Mouse (Mus musculus) limb, embryonic 15.5 days (tissue): ENCODE results near the gene Cd68. TPM values are rescaled to one million over a fixed set of nuclear protein-coding genes. Genes with fewer than 3 reads are reported as not detected.
A peak's percentile ranks its signal among the peaks of the same experiment; 100 is the strongest.

Experiments
- ATAC-seq: fragments of 200-750 bp; cut with Nextera tagmentation; 2 replicates; pipeline ENCODE4 v1.8.0; 2017; ENCODE audit warnings: low read depth, moderate TSS enrichment; ENCODE audit not compliant: insufficient number of reproducible peaks, low FRiP score, low TSS enrichment
- H3K27ac ChIP-seq: fragments of 300-500 bp; sonication (generic); 2 replicates; pipeline ENCODE4 v1.5.1; 2015; ENCODE audit warnings: moderate library complexity, mild to moderate bottlenecking, inconsistent platforms
- H3K27me3 ChIP-seq: fragments of 300-500 bp; sonication (generic); 2 replicates; pipeline ENCODE4 v1.6.1; 2015; ENCODE audit warnings: inconsistent platforms
- H3K36me3 ChIP-seq: fragments of 300-500 bp; sonication (generic); 2 replicates; pipeline ENCODE4 v1.6.1; 2015; ENCODE audit warnings: inconsistent platforms
- H3K4me1 ChIP-seq: fragments of 300-500 bp; sonication (generic); 2 replicates; pipeline ENCODE4 v1.6.1; 2015; ENCODE audit warnings: inconsistent platforms
- H3K4me2 ChIP-seq: fragments of 300-500 bp; sonication (generic); 2 replicates; pipeline ENCODE4 v1.6.1; 2015; ENCODE audit warnings: mild to moderate bottlenecking, inconsistent platforms
- H3K4me3 ChIP-seq: fragments of 300-500 bp; sonication (generic); 2 replicates; pipeline ENCODE4 v1.5.1; 2015; ENCODE audit warnings: mild to moderate bottlenecking, inconsistent platforms
- H3K9ac ChIP-seq: fragments of 300-500 bp; sonication (generic); 2 replicates; pipeline ENCODE4 v1.6.1; 2015; ENCODE audit warnings: inconsistent platforms
- H3K9me3 ChIP-seq: fragments of 300-500 bp; sonication (generic); 2 replicates; pipeline ENCODE4 v1.6.1; 2016; ENCODE audit warnings: inconsistent platforms
- WGBS: fragments of 180-500 bp; shearing (Covaris S2); methylation state at CpG from one replicate; pipeline ENCODE4 v1.1.7; 2015; 5-methylcytosine and 5-hydroxymethylcytosine counted together
- polyA plus RNA-seq: library from polyadenylated mRNA; unstranded; fragments of >200 nt; fragmentation: Nextera tagmentation; extraction: Ambion mirVana; gene quantifications from 2 replicates; pipeline ENCODE4 v1.2.1, GENCODE M21; 2015

The Cd68 gene
- polyA plus RNA-seq: 18.2 and 24.1 TPM in 2 replicates

DNA sequence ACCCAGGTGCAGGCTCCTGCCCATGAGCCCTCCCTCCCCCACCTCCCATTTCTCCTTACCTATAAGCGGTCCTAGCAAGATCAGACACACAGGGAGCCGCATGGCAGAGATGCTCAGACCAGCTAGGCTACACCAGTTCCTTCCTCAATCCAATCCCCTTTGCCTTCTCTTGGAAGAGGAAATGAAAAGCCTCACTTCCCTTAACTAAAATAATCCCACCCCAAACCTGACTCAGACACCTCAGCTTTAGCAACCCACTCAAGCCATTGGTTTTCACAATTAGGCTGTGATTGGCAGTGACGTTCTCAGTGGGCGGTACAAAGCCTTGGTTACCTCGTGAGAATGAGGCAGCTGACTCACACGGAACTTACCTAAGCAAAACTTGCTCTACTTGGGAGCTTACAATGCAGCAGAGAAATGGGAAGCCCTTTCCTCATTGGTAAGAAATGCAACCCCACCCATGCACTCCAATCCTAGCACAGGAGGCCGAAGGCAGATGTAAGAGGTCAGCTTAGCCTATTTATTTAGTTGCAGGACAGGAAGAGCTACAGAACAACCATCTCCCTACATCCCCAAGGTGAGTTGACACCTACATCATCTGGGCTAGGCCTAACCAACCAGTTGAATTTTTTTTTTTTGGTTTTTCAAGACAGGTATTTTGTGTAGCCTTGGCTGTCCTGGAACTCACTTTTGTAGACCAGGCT lies at the start of gene Cd68:
Gene Cd68, minus strand, starts transcription at position 193 of the 704 bp plus-strand sequence.
- Histone ChIP-seq H3K4me3 (peak within 1 kb of the TSS; percentile 0; the same call in 1 of the 2 replicates), H3K27me3 (no peaks in the 10 kb centered on the region), H3K4me2 (no peak within 1 kb of the TSS), H3K9ac (no peak within 1 kb of the TSS), H3K27ac (peak within 1 kb of the TSS; percentile 54), H3K4me1 (peaks cover 36% of the 10 kb centered on the region), H3K36me3 (peaks cover 70% of the 10 kb centered on the region), H3K9me3 (no peaks in the 10 kb centered on the region)
- ATAC-seq: no peak
- WGBS: 36% methylated on average over 7 of the region's 7 CpGs

DNA sequence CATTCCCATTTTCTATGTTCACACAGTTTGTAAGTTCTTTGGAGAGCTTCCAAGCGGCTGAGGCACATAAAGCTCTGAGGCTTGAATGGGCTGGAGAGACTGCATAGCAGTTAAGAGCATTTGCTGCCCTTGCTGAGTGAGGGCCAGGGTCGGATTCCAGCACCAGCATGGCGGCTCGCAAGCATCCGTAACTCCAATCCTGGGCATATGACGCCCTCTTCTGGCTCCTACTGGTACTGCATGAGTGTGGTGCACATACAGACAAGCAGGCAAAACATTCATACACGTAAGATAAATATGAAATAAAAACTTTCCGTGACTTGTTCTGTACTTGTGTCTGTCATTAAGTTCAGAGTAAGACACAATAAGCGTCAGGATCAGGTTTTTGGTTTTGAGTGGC lies 49.5 kb upstream of the Cd68 start:
- H3K9ac ChIP-seq: no peak overlapping the region
- no peak overlapping the region for H3K4me3 ChIP-seq
- H3K4me1 ChIP-seq: peaks cover 10% of the 10 kb centered on the region; the same call in 1 of the 2 replicates
- H3K27me3 ChIP-seq: no peaks in the 10 kb centered on the region
- no peaks in the 10 kb centered on the region for H3K36me3 ChIP-seq
- no peak overlapping the region for H3K27ac ChIP-seq
- WGBS: 55% methylated on average over 9 of the region's 9 CpGs
- H3K9me3 ChIP-seq: no peaks in the 10 kb centered on the region
- H3K4me2 ChIP-seq: no peak overlapping the region
- no peak for ATAC-seq

DNA sequence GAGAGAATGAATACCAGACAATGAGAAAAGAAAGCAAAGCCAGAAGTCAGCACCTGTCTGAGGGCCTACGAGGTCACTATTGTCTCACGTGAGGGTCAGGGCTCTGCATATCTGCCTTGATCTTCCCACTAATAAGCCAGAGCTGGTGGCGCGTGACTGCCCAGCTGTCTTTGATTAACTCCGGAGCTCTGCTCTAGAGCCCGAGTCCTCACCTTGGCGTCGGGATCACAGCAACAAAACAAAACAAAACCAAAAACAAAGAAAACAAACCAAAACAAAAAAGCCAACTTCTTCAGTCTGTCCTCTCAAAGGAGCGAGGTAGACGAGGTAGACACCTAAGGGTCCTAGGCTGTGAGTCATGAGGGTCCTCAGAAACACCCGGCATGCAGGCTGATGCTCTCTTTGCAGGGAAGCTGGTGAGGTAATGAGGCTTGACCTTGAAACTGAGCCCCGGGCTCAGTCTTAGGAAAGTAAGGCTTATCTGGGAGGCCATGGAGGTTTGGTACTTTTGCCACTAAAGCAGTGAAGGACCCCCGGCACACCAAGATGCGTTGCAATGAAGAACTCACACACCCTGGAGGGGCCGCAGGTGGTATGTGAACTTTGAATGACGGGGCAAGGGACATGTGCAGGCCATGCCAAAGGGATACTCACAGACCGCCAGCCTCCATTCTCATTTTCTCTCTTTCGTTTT lies 48.8 kb upstream of the Cd68 start:
- no peaks in the 10 kb centered on the region for H3K36me3 ChIP-seq
- 46% methylated on average over 18 of the region's 18 CpGs for WGBS
- H3K4me3 ChIP-seq: no peak overlapping the region
- no peak overlapping the region for H3K4me2 ChIP-seq
- H3K9me3 ChIP-seq: no peaks in the 10 kb centered on the region
- no peak for ATAC-seq
- no peak overlapping the region for H3K27ac ChIP-seq
- no peaks in the 10 kb centered on the region for H3K27me3 ChIP-seq
- H3K4me1 ChIP-seq: peaks cover 10% of the 10 kb centered on the region; the same call in 1 of the 2 replicates
- no peak overlapping the region for H3K9ac ChIP-seq

DNA sequence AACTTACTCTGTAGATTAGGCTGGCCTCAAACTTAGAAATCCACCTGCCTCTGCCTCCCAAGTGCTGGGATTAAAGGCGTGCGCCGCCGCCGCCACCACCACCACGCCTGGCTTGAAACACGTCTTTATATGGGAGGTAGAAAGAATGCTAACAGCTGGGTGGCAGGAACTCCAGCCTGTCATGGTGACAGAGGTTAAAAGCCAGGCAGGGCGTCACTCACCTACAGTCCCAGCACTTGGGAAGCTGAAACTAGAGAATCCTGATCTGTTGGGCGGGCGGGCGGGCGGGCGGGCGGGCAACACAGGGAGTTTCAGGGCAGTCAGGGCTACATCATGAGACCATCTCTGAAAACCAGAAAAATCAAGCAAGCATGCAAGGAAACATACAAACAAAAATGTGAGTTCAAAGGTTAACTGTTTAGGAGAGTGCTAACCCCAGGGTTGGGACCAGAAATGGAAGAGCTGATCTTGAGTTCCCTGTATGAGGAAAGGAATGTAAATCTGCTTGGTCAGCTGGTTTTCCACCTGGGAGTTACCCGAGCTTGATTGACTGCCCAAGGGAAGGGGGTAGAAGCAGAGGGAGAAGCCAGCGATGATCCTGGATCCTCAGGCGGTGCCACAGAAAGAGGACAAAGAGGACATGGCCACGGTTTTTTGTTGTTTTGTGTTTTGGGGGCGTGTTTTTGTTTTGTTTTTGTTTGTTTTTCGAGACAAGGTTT lies 47.2 kb upstream of the Cd68 start:
- Histone ChIP-seq H3K9ac (no peak overlapping the region), H3K4me2 (no peak overlapping the region), H3K9me3 (no peaks in the 10 kb centered on the region), H3K4me1 (peaks cover 9% of the 10 kb centered on the region), H3K36me3 (no peaks in the 10 kb centered on the region), H3K27ac (no peak overlapping the region), H3K4me3 (no peak overlapping the region), H3K27me3 (no peaks in the 10 kb centered on the region)
- WGBS: 70% methylated on average over 20 of the region's 20 CpGs
- ATAC-seq: no peak

DNA sequence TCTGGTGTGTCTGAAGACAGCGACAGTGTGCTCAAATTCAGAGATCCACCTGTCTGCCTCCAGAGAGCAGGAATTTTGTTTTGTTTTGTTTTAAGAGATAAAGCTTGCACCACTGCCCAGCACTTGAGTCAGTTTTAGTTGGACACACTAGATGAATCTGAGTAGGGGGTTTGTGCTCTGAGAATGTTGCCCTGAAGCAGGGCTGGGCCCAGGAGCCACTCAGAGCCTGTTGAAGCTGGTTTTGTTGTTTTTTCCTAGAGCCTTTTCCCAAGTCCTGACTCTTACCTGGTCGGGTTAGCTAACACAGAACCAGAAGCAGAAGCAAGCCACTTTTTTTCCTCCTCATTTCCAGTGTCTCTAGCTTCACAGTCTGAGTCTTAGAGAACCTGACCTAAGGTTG lies 45.1 kb upstream of the Cd68 start:
- H3K9me3 ChIP-seq: no peaks in the 10 kb centered on the region
- H3K9ac ChIP-seq: no peak overlapping the region
- no peaks in the 10 kb centered on the region for H3K36me3 ChIP-seq
- H3K4me1 ChIP-seq: peaks cover 9% of the 10 kb centered on the region
- no peak for ATAC-seq
- H3K4me3 ChIP-seq: no peak overlapping the region
- H3K27me3 ChIP-seq: no peaks in the 10 kb centered on the region
- no peak overlapping the region for H3K27ac ChIP-seq
- WGBS: 73% methylated on average over 2 of the region's 2 CpGs
- no peak overlapping the region for H3K4me2 ChIP-seq

DNA sequence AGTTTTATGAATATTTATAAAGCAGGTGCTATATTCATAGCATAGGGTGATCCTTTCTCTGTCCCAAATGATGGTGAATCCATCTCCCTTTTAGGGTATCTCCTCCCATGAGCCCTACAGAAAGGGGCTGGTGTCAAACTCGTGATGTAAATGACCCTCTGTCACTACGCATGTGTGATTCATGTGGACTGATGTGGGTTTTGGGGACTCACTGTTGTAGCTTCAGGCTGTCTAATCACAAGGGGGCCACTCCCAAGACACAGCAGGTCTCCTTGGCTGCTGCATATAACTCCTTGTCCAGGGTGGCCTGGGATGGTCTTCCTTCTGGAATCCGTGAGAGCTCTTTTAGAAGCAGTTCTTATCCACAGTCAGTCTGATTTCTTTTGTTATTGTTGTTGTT lies 44.5 kb upstream of the Cd68 start:
- no peaks in the 10 kb centered on the region for H3K9me3 ChIP-seq
- H3K4me3 ChIP-seq: no peak overlapping the region
- 65% methylated on average over 3 of the region's 3 CpGs for WGBS
- H3K36me3 ChIP-seq: no peaks in the 10 kb centered on the region
- peaks cover 9% of the 10 kb centered on the region for H3K4me1 ChIP-seq
- no peaks in the 10 kb centered on the region for H3K27me3 ChIP-seq
- H3K27ac ChIP-seq: no peak overlapping the region
- H3K4me2 ChIP-seq: no peak overlapping the region
- no peak for ATAC-seq
- no peak overlapping the region for H3K9ac ChIP-seq

DNA sequence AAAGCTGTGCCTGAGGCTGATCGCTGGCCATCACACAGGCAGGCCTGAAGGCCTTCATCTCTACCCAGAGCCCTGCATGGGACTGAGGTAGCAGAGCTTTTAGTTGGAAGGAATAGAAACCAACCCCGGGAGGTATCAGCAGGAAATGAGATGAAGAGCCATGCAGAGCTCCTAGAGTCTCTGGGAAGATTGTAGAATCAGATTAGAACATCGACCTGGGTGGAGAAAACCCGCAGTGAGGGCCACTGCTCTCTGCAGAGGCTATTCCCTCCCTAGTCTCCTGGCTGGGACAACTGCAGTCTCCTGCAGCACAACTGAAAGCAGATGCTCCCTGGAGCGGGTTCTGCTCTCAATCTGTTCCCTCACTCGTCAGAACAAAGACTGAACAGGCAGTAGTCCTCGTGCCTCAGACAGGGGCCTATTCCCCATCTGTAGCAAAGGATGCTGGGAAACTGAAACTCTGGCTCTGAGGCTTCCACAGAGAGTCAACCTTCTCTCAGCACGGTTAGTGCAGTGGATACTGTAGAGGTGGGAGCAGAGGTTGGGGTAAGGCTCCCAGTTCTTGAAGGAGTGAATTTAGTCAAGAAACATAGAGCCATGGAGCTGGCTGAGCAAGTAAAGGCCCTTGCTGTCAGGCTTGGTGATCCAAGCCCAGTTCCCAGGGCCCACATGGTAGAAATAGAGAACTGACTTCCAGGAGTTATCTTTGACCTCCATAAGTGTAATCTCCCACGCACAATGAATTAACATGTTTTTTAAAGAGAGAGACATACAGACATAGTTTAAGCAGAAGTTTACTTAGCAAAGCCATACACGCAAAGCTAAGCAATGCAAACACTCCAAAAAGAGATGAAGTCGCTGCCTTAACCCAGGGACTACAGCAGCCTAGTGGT lies 43.8 kb upstream of the Cd68 start:
- WGBS: 50% methylated on average over 11 of the region's 11 CpGs

DNA sequence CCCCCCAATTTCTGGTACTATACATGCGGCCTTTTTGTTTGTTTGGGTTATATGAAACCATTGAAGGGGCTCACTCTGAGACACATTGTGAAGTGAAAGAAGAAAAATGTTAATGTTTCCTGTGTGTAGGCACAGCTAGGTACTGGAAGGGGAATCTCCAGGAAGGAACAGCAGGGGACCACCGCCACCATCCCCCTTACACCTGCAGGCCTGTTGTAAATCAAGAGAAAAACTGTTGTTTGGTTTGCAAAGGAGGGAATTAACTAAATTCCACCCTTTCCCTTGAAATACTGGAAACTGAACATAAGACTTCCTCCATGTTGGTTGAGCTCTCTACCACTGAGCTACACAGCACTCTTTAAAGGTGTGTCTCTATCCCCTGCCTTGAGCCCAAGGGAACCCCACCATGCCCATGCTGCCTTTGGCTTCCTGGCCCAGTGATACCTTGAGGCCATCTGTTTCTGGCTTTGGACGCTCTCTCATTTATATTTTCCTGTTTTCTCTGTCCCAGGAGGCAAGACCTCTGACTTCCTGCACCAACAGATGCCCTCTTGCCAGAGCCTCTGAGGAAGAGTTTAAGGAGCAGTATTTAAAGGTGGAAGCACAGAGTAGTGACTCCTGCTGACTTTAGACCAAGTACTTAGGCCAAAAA lies 42.8 kb upstream of the Cd68 start:
- WGBS: 73% methylated on average over 3 of the region's 3 CpGs
- Histone ChIP-seq H3K36me3 (no peaks in the 10 kb centered on the region), H3K4me2 (no peak overlapping the region), H3K9ac (no peak overlapping the region), H3K27ac (no peak overlapping the region), H3K27me3 (no peaks in the 10 kb centered on the region), H3K4me3 (no peak overlapping the region), H3K4me1 (peaks cover 4% of the 10 kb centered on the region; the same call in 1 of the 2 replicates), H3K9me3 (no peaks in the 10 kb centered on the region)
- ATAC-seq: no peak

More for the DNA sequence above, 43.8 kb upstream of the Cd68 start:
- peaks cover 7% of the 10 kb centered on the region for H3K4me1 ChIP-seq
- H3K4me2 ChIP-seq: no peak overlapping the region
- H3K9ac ChIP-seq: no peak overlapping the region
- H3K27ac ChIP-seq: peak overlapping the region; percentile 30; the same call in 1 of the 2 replicates
- H3K4me3 ChIP-seq: no peak overlapping the region
- H3K9me3 ChIP-seq: no peaks in the 10 kb centered on the region
- H3K27me3 ChIP-seq: no peaks in the 10 kb centered on the region
- no peaks in the 10 kb centered on the region for H3K36me3 ChIP-seq
- no peak for ATAC-seq

DNA sequence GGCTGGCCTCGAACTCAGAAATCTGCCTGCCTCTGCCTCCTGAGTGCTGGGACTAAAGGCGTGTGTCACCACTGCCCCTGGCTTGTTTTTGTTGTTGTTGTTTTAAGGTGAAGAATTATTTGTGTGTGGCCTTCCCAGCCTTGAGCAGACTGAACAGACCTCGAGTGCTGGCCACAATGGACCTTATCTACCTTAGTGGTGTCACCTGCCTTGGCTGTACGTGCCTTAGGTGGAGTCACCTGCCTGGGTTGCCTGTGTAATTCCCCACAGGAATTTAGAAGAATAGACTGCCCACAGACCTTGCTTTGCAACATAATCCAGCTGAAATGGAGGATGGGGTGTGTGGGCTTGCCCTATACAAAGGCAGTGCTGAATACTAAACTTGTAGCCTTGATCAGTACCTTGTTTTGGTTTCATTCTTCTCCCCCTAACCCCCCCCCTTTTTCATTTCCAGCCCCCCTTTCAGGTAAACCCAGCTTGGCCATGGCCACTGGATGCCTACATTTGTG lies 42.0 kb upstream of the Cd68 start:
- no peaks in the 10 kb centered on the region for H3K27me3 ChIP-seq
- no peak overlapping the region for H3K4me3 ChIP-seq
- ATAC-seq: no peak
- H3K36me3 ChIP-seq: no peaks in the 10 kb centered on the region
- 84% methylated on average over 4 of the region's 4 CpGs for WGBS
- H3K9me3 ChIP-seq: no peaks in the 10 kb centered on the region
- no peak overlapping the region for H3K4me2 ChIP-seq
- H3K4me1 ChIP-seq: peaks cover 4% of the 10 kb centered on the region; the same call in 1 of the 2 replicates
- no peak overlapping the region for H3K27ac ChIP-seq
- no peak overlapping the region for H3K9ac ChIP-seq

DNA sequence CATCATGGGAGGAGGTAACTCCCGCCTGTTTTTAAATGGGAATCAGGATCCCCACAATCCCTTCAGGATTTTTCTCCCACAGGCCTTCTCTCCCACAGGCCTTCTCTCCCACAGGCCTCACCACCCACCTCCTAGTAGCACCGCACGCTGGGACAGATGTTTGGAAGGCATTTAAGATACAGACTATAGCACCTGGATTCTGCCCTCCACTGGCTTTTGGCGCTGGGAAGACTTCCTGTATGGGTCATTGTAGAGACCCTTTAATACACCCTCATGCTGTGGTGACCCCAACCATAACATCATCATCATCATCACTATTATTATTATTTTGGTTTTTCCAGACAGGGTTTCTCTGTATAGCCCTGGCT lies 41.5 kb upstream of the Cd68 start:
- Histone ChIP-seq H3K4me2 (no peak overlapping the region), H3K9ac (no peak overlapping the region), H3K27ac (no peak overlapping the region), H3K36me3 (no peaks in the 10 kb centered on the region), H3K27me3 (no peaks in the 10 kb centered on the region), H3K4me1 (peaks cover 4% of the 10 kb centered on the region; the same call in 1 of the 2 replicates), H3K4me3 (no peak overlapping the region), H3K9me3 (no peaks in the 10 kb centered on the region)
- 84% methylated on average over 4 of the region's 4 CpGs for WGBS
- ATAC-seq: no peak
